Mouse (Mus musculus) neural tube, embryonic 13.5 days (tissue): ENCODE results near the gene Psmd8. TPM values are rescaled to one million over a fixed set of nuclear protein-coding genes. Genes with fewer than 3 reads are reported as not detected.
"Not testable (repeated sequence)": the region's sequence is repeated elsewhere in the genome, so short reads cannot be mapped to it uniquely, and the experiment has no call there.

Experiments used
- ATAC-seq: fragments of 200-750 bp; cut with Nextera tagmentation; 2 replicates; pipeline ENCODE4 v1.8.0; 2017; ENCODE audit warnings: low read depth, mild to moderate bottlenecking, moderate TSS enrichment, moderate library complexity
- H3K27ac ChIP-seq: fragments of 300-500 bp; sonication (generic); replicated peaks from 2 replicates; pipeline ENCODE4 v1.5.1; 2015; ENCODE audit warnings: moderate library complexity, mild to moderate bottlenecking, inconsistent platforms
- H3K27me3 ChIP-seq: fragments of 300-500 bp; sonication (generic); 2 replicates; pipeline ENCODE4 v1.6.1; 2015; ENCODE audit warnings: mild to moderate bottlenecking, inconsistent platforms
- H3K36me3 ChIP-seq: fragments of 300-500 bp; sonication (generic); 2 replicates; pipeline ENCODE4 v1.6.1; 2015; ENCODE audit warnings: mild to moderate bottlenecking, inconsistent platforms
- H3K4me1 ChIP-seq: fragments of 300-500 bp; sonication (generic); replicated peaks from 2 replicates; pipeline ENCODE4 v1.6.1; 2015; ENCODE audit warnings: inconsistent platforms
- H3K4me2 ChIP-seq: fragments of 300-500 bp; sonication (generic); 2 replicates; pipeline ENCODE4 v1.6.1; 2015; ENCODE audit warnings: inconsistent platforms, mild to moderate bottlenecking, moderate library complexity
- H3K4me3 ChIP-seq: fragments of 300-500 bp; sonication (generic); 2 replicates; pipeline ENCODE4 v1.5.1; 2015; ENCODE audit warnings: mild to moderate bottlenecking, inconsistent platforms
- H3K9ac ChIP-seq: fragments of 300-500 bp; sonication (generic); 2 replicates; pipeline ENCODE4 v1.6.1; 2015; ENCODE audit warnings: moderate library complexity, mild to moderate bottlenecking, inconsistent platforms
- H3K9me3 ChIP-seq: fragments of 300-500 bp; sonication (generic); 2 replicates; pipeline ENCODE4 v1.6.1; 2016; ENCODE audit warnings: inconsistent platforms
- WGBS: fragments of 180-500 bp; shearing (Covaris S2); methylation state at CpG from one replicate; pipeline ENCODE4 v1.1.7; 2015; 5-methylcytosine and 5-hydroxymethylcytosine counted together
- polyA plus RNA-seq: library from polyadenylated mRNA; unstranded; fragments of >200 nt; fragmentation: Nextera tagmentation; extraction: Ambion mirVana; gene quantifications from 2 replicates; pipeline ENCODE4 v1.2.1, GENCODE M21; 2015

The Psmd8 gene
- polyA plus RNA-seq, result 310 and 326 TPM in 2 replicates

DNA sequence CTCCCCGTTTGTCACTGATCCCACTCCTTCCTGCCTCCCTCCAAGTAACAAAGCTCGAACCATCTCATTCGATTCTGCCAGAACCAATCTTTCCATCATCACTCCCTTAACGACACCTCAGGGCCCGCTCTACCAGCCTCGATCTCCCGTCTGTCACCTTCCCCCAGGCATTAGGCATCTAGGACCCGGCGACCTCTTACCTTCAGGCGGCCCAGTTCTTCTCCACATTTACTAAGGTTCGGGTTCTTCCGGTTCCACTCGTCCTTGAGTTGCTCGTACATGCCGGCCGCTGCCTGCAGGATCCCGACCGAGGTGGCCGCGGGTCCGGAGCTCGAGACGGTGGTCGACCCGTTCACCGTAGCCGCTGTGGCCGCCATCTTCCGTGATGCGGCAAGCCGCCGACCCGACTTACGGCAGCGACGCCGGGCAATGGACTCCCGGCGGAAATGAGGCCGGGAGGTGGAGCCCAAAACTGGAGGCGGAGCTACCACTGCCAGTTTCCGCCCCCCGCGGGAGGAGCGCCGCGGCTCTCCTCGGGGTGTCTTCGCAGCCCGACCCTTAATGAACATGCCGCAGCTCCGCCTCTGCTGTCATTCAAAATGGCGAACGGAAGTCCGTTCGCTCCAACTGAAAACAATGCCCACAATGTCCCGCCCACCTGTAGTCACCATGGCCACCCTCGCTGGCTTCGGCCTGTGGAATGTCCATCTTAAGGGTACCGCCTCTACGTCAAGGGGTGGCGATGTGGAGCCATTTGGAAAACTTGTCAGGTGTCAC lies at the start of gene Psmd8:
Gene Psmd8, minus strand, starts transcription at position 625 of the 777 bp plus-strand sequence.
- peak within 1 kb of the TSS; percentile 77 for H3K4me3 ChIP-seq
- peak within 1 kb of the TSS; percentile 95 for H3K9ac ChIP-seq
- H3K27me3 ChIP-seq, result peaks cover 6% of the 10 kb centered on the region
- ATAC-seq, result peak; percentile 93
- under 1% methylated on average over 62 of the region's 62 CpGs for whole genome bisulfite sequencing
- peaks cover 20% of the 10 kb centered on the region for H3K36me3 ChIP-seq
- H3K4me1 ChIP-seq, result peaks cover 22% of the 10 kb centered on the region
- peak within 1 kb of the TSS; percentile 86 for H3K4me2 ChIP-seq
- no peaks in the 10 kb centered on the region for H3K9me3 ChIP-seq
- peak within 1 kb of the TSS; percentile 70 for H3K27ac ChIP-seq

DNA sequence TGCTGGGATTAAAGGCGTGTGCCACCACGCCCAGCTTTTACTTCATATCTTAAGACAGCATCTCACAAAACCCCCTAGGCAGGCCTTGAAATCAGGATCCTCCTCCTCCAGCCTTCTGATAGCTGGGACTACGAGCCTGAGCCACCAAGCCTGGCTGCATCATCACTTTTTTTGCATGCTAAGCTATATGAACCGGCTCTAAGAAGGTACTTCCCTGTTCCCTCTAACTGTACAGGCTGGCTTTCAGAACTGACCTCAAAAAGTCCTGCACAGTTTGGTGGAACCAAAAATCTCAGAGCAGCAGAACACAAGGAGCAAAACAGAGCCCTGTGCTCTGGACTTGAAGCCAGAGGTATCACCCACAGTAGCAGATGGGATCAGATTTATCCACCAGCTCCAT lies 47.7 kb upstream of the Psmd8 start:
- H3K36me3 ChIP-seq, result no peaks in the 10 kb centered on the region
- peaks cover 38% of the 10 kb centered on the region for H3K27me3 ChIP-seq
- peaks cover 19% of the 10 kb centered on the region for H3K4me1 ChIP-seq
- no peak overlapping the region for H3K9ac ChIP-seq
- no peak overlapping the region for H3K4me2 ChIP-seq
- H3K27ac ChIP-seq, result no peak overlapping the region
- WGBS, result 70% methylated on average over 4 of the region's 4 CpGs
- no peaks in the 10 kb centered on the region for H3K9me3 ChIP-seq
- H3K4me3 ChIP-seq, result no peak overlapping the region
- ATAC-seq, result no peak

DNA sequence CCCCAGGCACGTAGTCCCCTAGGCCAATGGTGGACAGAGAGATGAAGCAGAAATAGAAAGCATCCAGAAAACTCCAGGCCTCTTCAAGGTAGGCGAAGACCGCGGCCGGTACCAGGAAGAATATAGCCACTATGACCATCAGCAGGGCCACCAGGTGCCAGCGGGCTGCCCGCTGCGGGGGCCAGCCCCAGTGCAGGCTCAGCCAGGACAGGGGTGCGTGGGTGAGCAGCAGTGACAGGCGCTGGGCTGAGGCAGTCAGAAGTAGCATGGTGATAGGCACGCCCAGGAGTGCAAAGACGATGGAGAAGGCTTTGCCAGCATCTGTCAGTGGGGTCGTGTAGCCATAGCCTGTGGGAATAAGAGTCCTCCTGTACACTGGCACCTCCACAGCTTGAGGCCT lies 45.0 kb upstream of the Psmd8 start:
- peak overlapping the region; percentile 38; the same call in 1 of the 2 replicates for H3K4me2 ChIP-seq
- H3K4me3 ChIP-seq, result no peak overlapping the region
- H3K9me3 ChIP-seq, result no peaks in the 10 kb centered on the region
- no peak overlapping the region for H3K27ac ChIP-seq
- H3K27me3 ChIP-seq, result peaks cover 11% of the 10 kb centered on the region
- H3K9ac ChIP-seq, result peak overlapping the region; percentile 54; the same call in 1 of the 2 replicates
- H3K36me3 ChIP-seq, result no peaks in the 10 kb centered on the region
- ATAC-seq, result no peak; the same call in 1 of the 2 replicates
- WGBS, result 73% methylated on average over 13 of the region's 13 CpGs
- H3K4me1 ChIP-seq, result peaks cover 9% of the 10 kb centered on the region

DNA sequence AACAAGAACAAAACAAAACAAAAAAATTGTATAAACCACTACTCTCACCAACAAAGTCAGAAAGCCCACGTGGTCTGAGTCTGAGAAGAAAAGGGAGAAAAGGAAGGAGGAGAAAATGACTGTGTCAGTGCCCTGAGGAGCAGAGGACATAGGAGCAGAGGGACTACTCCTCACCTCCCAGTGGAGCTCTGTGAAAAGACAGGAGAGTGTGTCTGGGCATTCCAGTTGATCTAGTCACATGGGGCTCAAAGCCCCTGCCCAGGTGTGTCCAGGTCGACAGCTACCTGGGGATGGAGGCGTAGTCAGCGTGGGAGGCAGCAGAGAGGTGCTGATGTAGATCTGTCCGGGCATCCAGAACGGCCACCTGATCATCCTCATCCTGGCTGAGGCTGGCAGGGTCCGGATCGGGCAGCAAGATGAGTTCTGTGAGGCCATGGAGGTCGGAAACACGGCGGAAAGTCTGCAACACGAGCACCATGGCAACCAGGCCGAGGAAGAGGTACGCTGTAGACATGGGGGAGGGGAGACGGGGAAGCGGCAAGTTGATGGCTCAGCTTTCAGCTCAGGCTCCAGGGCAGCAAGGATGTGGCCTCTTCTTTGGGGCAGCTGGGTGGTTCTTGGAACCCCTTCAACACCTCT lies 44.4 kb upstream of the Psmd8 start:
- no peak overlapping the region for H3K27ac ChIP-seq
- H3K4me3 ChIP-seq, result no peak overlapping the region
- H3K4me1 ChIP-seq, result peaks cover 9% of the 10 kb centered on the region
- peak overlapping the region; percentile 38 for H3K4me2 ChIP-seq
- 19% methylated on average over 16 of the region's 16 CpGs for WGBS
- no peaks in the 10 kb centered on the region; the same call in 1 of the 2 replicates for H3K9me3 ChIP-seq
- ATAC-seq, result peak; percentile 50; the same call in 1 of the 2 replicates
- H3K9ac ChIP-seq, result peak overlapping the region; percentile 54
- peaks cover 5% of the 10 kb centered on the region for H3K27me3 ChIP-seq
- no peaks in the 10 kb centered on the region for H3K36me3 ChIP-seq

DNA sequence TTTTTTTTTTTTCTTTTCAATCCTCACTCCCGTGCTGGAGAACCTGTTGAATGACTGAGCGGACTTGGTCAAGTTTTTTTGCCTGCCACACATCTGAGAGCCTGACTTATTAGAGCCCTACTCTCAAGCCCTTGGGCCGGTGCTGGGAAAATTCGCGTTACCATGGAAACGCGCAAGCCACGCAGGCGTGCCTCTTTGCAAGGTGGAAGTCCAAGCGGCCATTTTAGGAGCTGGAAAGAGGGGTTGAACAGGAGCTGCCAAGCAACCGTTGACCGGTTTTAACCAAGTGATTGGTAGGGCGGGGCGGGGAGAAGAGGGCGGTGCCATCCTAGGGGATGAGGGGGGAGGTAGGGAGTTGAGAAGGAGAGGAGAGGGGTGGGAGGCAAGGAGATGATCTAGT lies 34.3 kb upstream of the Psmd8 start:
- H3K4me3 ChIP-seq, result no peak overlapping the region
- no peak overlapping the region for H3K9ac ChIP-seq
- H3K36me3 ChIP-seq, result no peaks in the 10 kb centered on the region
- ATAC-seq, result no peak
- H3K27me3 ChIP-seq, result peaks cover 17% of the 10 kb centered on the region
- no peak overlapping the region for H3K4me2 ChIP-seq
- H3K4me1 ChIP-seq, result peaks cover 24% of the 10 kb centered on the region
- no peak overlapping the region for H3K27ac ChIP-seq
- WGBS, result 42% methylated on average over 15 of the region's 15 CpGs
- no peaks in the 10 kb centered on the region; the same call in 1 of the 2 replicates for H3K9me3 ChIP-seq

DNA sequence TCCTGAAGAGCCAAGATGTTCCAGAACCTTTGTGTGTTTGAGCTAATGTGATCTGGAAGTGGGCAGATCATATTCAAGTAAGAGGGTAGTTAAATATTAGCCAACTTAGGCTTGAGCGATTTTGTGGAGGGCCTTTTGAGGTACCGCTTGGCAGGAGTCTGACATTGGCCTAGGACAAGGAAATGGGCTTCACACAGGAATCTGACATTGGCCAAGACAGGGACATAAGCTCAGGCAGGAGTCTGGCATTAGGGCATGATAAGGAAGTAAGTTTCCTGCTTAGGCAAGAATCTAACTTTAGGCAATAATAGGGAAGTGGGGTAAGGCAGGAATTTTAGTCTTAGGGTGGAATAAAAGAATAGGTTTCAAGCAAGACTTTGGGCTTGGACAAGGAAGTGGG lies 33.7 kb upstream of the Psmd8 start:
- Histone ChIP-seq H3K9ac (no peak overlapping the region), H3K4me3 (no peak overlapping the region), H3K27me3 (peaks cover 17% of the 10 kb centered on the region), H3K4me2 (peak overlapping the region; percentile 55), H3K4me1 (peaks cover 24% of the 10 kb centered on the region), H3K36me3 (no peaks in the 10 kb centered on the region), H3K27ac (no peak overlapping the region), H3K9me3 (no peaks in the 10 kb centered on the region)
- WGBS, result 63% methylated on average over 2 of the region's 2 CpGs
- ATAC-seq, result no peak

DNA sequence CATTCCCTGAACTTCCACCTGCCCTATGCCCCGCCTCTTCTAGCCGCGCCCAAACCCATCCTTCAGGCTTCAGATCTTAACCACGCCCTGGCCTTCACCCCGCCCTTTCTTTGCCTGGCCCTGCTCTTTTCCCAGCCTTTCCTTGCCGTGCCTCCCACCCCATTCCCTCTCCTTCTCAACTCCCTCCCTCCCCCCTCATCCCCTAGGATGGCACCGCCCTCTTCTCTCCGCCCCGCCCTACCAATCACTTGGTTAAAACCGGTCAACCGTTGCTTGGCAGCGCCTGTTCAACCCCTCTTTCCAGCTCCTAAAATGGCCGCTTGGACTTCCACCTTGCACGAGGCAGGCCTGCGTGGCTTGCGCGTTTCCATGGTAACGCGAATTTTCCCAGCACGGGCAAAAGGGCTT lies 33.2 kb upstream of the Psmd8 start, which contains the start of gene Catsperg1:
Gene Catsperg1, minus strand, starts transcription at position 361 of the 408 bp plus-strand sequence.
- H3K27ac ChIP-seq, result no peak within 1 kb of the TSS
- WGBS, result under 1% methylated on average over 20 of the region's 20 CpGs

DNA sequence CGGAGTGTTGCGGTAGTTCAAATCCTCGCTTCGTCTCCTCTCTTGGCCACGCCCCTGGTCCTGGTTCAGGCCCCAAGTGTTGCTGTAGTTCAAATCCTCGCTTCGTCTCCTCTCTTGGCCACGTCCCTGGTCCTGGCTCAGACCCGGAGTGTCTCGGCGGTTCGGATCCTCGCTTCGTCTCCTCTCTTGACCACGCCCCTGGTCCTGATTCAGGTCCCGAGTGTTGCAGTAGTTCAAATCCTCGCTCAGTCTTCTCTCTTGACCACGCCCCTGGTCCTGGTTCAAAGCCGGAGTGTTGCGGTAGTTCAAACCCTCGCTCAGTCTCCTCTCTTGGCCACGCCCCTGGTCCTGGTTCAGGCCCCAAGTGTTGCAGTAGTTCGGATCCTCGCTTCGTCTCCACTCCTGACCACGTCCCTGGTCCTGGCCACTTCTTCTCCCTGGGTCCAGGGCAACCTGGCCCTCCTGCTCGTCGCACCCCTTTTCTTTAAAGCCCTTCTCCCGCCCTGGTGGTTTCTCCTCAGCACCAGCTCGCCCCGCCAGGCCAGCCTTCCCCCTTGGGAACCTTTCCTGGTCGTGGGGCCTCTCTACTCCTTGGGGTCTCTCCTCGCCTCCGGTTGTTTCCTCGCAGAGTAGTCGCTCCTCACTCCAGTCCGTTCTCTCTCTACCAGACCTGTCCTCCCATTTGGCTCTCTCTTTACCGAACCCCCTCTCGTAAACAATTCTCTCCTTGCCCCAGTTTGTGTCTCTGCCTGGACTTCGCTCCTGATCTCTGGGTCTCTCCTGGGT lies 32.5 kb upstream of the Psmd8 start:
- H3K36me3 ChIP-seq, H3K9me3 ChIP-seq, ATAC-seq, H3K27ac ChIP-seq: not testable (repeated sequence)
- 13% methylated on average over 40 of the region's 40 CpGs for WGBS
- 0 out of 2 replicates have a peak overlapping the region, but pooled peaks have one; percentile 41 for H3K9ac ChIP-seq
- H3K4me2 ChIP-seq, result peak overlapping the region; percentile 55
- H3K4me3 ChIP-seq, result peak overlapping the region; percentile 30
- H3K4me1 ChIP-seq, result peaks cover 24% of the 10 kb centered on the region
- H3K27me3 ChIP-seq, result peaks cover 17% of the 10 kb centered on the region

More for the DNA sequence above, 33.2 kb upstream of the Psmd8 start, which contains the start of gene Catsperg1:
- H3K4me1 ChIP-seq, result peaks cover 24% of the 10 kb centered on the region
- peak within 1 kb of the TSS; percentile 30 for H3K4me3 ChIP-seq
- H3K9me3 ChIP-seq, result no peaks in the 10 kb centered on the region
- H3K36me3 ChIP-seq, result no peaks in the 10 kb centered on the region
- H3K9ac ChIP-seq, result 0 out of 2 replicates have a peak within 1 kb of the TSS, but pooled peaks have one; percentile 41
- ATAC-seq, result peak; percentile 76
- H3K4me2 ChIP-seq, result peak within 1 kb of the TSS; percentile 55
- peaks cover 17% of the 10 kb centered on the region for H3K27me3 ChIP-seq

DNA sequence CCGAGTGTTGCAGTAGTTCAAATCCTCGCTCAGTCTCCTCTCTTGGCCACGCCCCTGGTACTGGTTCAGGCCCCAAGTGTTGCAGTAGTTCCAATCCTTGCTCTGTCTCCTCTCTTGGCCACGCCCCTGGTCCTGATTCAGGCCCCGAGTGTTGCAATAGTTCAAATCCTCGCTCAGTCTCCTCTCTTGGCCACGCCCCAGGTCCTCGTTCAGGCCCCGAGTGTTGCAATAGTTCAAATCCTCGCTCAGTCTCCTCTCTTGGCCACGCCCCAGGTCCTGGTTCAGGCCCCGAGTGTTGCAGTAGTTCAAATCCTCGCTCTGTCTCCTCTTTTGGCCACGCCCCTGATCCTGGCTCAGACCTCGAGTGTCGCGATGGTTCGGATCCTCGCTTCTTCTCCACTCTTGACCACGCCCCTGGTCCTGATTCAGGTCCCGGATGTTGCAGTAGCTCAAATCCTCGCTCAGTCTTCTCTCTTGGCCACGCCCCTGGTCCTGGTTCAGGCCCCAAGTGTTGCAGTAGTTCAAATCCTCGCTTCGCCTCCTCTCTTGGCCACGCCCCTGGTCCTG lies 31.8 kb upstream of the Psmd8 start:
- Histone ChIP-seq H3K9ac (no peak overlapping the region), H3K27me3 (peaks cover 17% of the 10 kb centered on the region), H3K36me3 (no peaks in the 10 kb centered on the region), H3K4me2 (peak overlapping the region; percentile 55), H3K9me3 (no peaks in the 10 kb centered on the region), H3K27ac (no peak overlapping the region), H3K4me1 (peaks cover 24% of the 10 kb centered on the region), H3K4me3 (peak overlapping the region; percentile 34; the same call in 1 of the 2 replicates)
- ATAC-seq, result no peak
- WGBS, result 15% methylated on average over 26 of the region's 26 CpGs

DNA sequence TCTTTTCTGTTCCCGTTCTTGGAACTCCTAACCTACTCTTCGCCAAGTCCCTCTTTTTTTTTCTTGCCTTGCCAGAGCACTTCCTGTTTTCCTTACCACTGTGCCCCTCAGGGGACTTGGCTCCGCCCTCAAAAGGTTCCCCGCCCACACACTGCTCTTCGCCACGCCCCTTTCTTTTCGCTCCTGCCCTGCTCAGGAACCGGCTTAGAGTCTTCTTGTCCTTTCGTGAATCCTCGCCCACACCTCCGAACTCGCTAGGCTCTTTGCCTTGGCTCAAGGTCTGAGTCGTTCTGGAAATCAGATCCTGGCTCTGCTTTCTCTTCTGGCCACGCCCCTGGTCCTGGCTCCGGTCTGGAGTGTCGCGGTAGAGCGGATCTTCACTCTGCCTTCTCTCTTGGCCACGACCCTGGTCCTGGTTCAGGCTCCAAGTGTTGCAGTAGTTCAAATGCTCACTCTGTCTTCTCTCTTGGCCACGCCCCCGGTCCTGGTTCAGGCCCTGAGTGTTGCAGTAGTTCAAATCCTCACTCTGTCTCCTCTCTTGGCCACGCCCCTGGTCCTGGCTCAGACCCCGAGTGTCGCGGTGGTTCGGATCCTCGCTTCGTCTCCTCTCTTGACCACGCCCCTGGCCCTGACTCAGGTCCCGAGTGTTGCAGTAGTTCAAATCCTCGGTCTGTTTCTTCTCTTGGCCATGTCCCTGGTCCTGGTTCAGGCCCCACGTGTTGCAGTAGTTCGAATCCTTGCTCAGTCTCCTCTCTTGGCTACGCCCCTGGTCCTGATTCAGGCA lies 31.1 kb upstream of the Psmd8 start:
- Histone ChIP-seq H3K4me2 (peak overlapping the region; percentile 55), H3K9me3 (no peaks in the 10 kb centered on the region), H3K9ac (peak overlapping the region; percentile 49), H3K4me3 (peak overlapping the region; percentile 34), H3K27me3 (peaks cover 17% of the 10 kb centered on the region), H3K4me1 (peaks cover 24% of the 10 kb centered on the region), H3K27ac (no peak overlapping the region), H3K36me3 (no peaks in the 10 kb centered on the region)
- peak; percentile 30 for ATAC-seq
- WGBS, result 4% methylated on average over 34 of the region's 34 CpGs

DNA sequence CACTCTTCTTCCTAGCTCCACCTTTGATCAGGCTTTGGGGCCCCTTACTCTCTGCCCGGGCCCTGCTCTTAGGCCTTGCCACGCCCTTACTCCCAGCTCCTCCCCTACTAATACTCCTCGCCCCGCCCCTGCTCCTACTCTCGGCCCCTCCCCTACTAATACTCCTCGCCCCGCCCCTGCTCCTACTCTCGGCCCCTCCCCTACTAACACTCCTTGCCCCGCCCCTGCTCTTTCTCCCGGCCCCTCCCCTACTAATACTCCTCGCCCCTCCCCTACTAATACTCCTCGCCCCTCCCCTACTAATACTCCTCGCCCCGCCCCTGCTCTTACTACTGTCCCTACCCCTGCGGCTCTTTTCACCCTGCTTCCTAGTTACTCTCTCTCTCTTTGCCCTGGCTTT lies 30.5 kb upstream of the Psmd8 start:
- not testable (repeated sequence) for H3K27ac ChIP-seq, H3K36me3 ChIP-seq

More for the DNA sequence above, 30.5 kb upstream of the Psmd8 start:
- H3K9ac ChIP-seq, ATAC-seq, H3K9me3 ChIP-seq: not testable (repeated sequence)
- H3K4me3 ChIP-seq, result peak overlapping the region; percentile 34
- WGBS, result 27% methylated on average over 15 of the region's 15 CpGs
- peaks cover 17% of the 10 kb centered on the region for H3K27me3 ChIP-seq
- H3K4me1 ChIP-seq, result peaks cover 24% of the 10 kb centered on the region
- H3K4me2 ChIP-seq, result peak overlapping the region; percentile 55
